Mouse (Mus musculus): Measurements from ENCODE around the gene Arfgap2. TPM values are rescaled to one million over a fixed set of nuclear protein-coding genes. Genes with fewer than 3 reads are reported as not detected.
A peak's percentile ranks its signal among the peaks of the same experiment; 100 is the strongest.

The Arfgap2 gene
- total RNA-seq, 2 experiments from 2014 or later, result 88.2 to 94.6 TPM

DNA sequence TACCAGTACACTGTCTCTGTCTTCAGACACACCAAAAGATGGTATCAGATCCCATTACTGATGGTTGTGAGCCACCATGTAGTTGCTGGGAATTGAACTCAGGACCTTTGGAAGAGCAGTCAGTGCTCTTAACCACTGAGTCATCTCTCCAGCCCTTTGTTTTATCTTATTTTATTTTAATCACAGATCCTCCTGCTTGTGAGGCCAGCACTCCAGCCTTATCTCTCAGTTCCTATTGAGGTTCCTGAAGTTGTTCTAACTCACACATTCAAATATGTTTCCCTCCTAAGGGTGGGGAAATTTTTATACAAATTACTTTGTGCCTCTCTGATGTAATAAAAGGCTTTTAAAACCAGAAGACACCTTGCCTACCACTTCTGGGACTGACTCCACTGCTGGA lies 41.8 kb downstream of the Arfgap2 start:
- DNase-seq, result no peak

DNA sequence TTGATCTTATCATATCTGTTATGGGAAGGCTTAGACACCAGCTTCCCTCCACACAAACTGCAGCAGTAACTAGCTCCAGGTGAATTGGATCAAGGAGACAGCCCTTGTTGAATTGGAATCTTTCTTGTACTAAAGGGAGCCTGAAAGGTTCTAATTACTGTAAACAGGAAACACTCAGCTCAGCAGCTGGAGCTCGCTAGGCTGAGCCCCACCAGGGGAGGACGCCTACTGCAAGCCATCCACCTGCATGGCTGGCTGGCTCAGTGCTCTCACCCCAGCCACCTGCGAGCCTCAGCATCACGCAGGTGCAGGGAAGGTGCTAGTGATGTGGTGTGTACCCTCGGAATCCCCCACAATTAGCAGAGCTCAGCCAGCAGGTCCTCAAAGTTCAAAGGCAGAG lies 43.9 kb downstream of the Arfgap2 start:
- no peak for DNase-seq

DNA sequence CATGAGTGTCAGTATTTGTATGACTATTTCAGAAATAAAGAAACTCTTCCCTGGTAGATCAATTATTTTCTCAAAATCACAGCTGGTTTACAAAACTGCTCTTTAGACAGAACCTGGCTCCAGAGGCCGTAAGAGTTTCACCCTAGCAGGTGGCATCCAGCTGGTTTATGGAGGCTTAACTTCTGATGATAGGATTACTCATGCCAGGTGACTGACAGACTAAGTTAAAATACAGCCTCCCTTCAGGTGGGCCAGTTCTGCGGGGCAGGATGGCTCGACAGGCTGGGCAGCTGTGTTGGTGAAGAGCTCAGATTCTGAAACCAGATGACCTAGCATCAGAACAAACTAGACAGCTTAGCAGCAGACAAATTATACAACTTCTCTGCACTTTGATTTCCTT lies 44.8 kb downstream of the Arfgap2 start:
- DNase-seq, result no peak

DNA sequence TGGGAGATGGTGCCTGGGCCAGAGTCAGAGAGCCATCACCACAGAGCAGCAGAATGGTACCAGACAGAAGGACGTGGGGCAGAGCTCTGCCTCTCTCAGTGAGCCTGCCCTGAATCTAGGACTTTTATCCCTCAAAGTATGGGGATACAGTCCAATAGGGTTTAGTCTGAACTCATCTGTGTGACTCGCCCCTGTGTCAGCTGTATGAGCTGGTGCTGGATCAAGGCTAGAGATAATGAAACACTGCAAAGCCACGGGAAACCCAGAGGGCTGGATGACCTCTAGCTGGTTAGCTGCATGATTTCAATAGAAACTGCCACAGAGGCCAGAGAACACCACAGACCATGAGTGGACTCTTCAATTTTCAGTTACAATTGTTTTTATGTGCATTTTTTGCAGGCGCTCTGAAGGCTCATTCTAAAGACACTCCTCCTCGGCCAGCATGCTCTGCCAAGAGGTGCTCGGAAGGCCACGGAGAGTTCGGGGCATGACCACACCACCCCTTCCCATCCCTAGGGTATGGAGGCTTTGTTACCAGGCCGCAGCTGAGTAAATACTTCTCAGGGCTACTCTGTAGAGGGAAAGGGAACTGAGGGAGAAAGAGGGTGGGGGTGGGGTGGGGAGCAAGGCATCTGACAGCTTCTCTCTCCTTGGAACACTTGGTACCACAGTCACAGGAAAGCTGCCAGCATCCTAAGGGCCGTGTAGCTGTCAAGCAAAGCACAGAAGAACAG lies 48.0 kb downstream of the Arfgap2 start:
- DNase-seq, result peak; percentile 53 to 65

DNA sequence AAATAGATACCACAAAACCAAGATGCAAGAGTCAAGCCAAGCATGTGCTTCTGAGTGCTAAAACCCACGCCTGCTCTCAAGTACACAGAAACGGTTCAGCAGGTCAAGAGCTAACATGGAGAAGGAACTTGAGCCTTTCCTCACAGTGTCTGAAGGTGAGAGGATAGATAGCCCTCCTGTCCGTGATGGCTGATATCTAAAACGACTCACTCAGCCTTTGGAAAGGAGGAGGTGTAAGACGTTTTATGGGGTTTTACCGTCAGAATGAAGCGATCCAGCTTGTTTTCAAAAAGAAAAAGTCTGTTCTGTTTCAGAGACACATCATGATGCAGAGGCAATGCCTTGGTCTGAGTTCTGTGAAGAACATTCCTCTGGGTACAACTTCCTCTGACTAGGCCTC lies 49.4 kb downstream of the Arfgap2 start:
- DNase-seq, result no peak

DNA sequence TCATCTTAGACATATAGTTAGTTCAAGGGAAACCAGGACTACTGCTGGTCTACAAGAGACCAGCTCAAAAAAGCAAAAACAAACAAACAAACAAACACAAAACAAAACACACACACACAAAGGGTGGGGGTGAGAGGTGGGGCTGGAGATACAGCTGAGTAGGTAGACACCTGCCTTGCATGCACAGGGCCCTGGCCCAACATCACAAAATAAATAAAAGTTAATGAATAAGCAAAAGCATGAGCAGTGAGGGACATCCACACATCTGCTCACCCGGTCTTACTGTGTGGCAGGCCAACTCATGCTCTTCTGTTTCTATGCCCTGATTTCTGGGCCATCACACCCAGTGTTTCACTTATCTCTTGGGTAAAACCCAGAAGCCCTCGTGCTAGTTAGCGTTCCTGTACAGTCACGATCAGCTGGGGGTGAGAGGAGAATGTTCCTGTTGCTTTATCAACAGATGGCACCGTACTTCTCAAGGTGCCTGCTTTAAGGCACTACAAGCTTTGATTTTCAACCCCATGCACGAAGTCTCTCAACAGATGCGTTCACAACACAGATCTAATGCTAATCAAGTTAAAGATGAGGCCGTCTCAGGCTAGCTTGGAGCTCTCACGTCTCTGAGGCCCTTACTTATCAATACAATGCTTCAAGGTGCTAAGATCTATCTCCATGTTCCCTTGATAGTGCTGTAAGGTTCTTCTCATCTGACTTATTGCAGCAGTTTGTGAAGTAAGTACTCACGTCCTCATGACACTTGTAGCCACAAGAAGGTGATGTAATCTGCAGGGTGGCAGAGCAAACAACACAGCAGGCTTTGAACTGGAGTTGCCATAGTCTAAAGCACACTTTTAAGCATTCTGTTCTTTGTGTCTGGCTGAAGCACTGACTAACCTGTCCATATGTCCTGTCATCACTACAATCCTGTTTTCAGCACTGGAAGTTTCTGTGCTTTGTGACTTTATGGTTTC lies 56.1 kb downstream of the Arfgap2 start:
- DNase-seq, result no peak

DNA sequence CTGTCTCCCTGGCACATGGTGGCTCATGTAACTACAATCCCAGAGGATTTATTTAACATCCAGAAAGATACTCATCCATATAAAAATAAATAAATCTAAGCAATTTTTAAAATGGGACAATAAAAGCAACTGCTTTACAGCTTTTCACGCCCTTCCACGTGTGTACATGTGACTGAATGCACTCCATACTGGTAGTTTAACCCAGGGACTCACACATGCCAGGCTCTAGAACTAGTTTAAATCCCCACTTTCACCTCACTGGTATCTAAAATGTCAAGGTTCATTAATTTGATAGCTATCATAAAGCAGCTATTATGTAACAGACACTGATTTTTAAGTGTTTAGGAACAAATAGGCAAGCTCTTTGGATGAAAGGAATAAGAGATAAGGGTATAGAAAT lies 57.1 kb downstream of the Arfgap2 start:
- DNase-seq, result no peak

DNA sequence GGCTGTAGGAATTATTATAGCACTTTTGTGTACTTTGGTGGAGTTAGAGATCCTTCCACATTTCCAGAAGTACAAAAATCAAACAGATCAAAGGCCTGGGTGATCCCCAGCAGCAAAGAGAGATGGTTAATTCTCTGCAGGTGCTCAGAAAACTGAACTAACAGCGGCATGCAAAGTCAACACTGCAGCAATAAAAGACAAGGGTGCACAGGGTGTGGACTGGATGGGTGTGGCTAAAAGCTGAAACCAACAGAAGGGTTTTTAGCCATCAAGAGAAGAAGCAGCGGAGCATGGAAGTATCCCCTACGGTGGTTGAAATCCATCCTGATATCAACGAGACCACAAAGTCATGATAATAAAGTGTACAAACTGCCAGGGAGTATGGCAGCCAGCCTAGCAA lies 57.7 kb downstream of the Arfgap2 start:
- no peak for DNase-seq

DNA sequence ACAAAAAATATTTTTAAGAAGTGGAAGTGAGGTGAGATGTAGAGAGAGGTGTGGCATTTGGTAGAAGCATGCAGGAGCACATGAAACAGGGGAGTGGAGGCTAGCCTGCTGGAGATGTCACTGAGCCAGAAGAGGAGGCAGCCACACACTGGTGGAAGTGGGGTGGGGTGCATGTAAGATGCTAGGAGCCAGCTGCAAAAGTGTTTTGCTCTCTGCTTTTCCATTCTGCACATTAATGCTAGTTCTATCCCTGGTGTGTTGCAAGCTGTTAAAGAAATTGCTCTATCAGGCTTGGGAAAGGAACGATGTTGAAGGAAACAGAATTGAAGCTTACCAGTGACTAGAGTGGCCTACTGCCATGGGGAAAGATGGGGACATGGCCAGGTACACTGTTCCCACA lies 59.6 kb downstream of the Arfgap2 start:
- DNase-seq, result no peak

DNA sequence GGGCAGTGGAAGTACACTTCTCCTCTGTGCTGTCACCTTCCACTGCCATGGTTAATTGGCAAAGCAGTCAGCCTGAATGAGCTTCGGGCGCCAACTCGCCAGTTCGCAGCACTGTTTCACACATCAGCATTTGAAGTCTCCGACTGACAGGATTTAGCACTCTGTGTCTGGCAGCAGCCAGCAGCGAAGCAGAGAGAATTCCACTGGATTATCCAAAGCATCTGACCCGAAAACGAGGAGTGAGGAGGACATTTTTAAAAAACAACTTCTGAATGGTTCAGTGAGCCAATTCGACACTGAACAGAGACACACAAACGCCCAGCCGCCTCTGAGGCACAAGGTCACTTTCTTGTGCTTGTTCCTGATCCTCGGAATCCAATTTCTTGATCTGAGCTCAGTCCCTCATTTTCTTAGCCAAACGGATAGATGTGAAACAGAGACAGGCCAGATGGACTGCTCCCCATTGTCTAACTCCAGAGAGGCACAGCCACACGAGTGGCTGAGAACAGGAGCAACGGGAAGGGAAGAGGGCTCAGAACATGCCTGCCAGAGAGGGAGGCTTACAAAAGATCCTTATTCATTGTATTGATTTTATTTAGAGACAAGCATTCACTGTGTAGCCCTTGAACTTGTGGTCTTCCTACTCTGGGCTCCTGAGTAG lies 60.1 kb downstream of the Arfgap2 start:
- no peak for DNase-seq

Other genes with a start within 250 kb of the Arfgap2 start
- gene Rapsn, start 229.4 kb upstream of the Arfgap2 start, total RNA-seq (2021), result 1 to 10 TPM; 1.5 to 2.3 TPM
- gene Psmc3, start 211.0 kb upstream of the Arfgap2 start, total RNA-seq (2021), result 100 to 1,000 TPM; 193 to 228 TPM
- gene Slc39a13, start 194.6 kb upstream of the Arfgap2 start, total RNA-seq (2021), result 10 to 100 TPM; 24.2 to 31.9 TPM
- 1 to 10 TPM; 3.0 to 7.6 TPM for gene Spi1, start 182.6 kb upstream of the Arfgap2 start, total RNA-seq (2021)
- gene Mybpc3, start 146.8 kb upstream of the Arfgap2 start, total RNA-seq (2021), result not detected
- gene Madd, start 81.1 kb upstream of the Arfgap2 start, total RNA-seq (2021), result 10 to 100 TPM; 18.4 to 26.1 TPM
- gene Nr1h3, start 62.1 kb upstream of the Arfgap2 start, total RNA-seq (2021), result 10 to 100 TPM; 26.2 to 34.3 TPM
- 10 to 100 TPM; 47.8 to 47.9 TPM for gene Acp2, start 62.1 kb upstream of the Arfgap2 start, total RNA-seq (2021)
- 10 to 100 TPM in 1 of 2 experiments, 1 to 10 TPM in 1; 8.8 to 10.5 TPM for gene Ddb2, start 28.0 kb upstream of the Arfgap2 start, total RNA-seq (2021)
- 100 to 1,000 TPM in 1 of 2 experiments, 10 to 100 TPM in 1; 52.8 to 124 TPM for gene Pacsin3, start 9.0 kb upstream of the Arfgap2 start, total RNA-seq (2021)
- 10 to 100 TPM; 19.3 TPM for gene 1110051M20Rik, start 179.7 kb downstream of the Arfgap2 start, total RNA-seq (2021)
- gene Lrp4, start 192.5 kb downstream of the Arfgap2 start, total RNA-seq (2021), result 1 to 10 TPM; 4.3 to 4.8 TPM

Data from adrenal gland, postnatal 36 days (tissue).